Mouse (Mus musculus): ENCODE results near the gene Dnal1.
A peak's percentile ranks its signal among the peaks of the same experiment; 100 is the strongest.

Dnal1 gene

GRCm38 (mm10) chr12:84185547-84185946 is 71.4 kb downstream of the Dnal1 start:
- no peak for DNase-seq (ENCODE audit: low spot score in 2 of 2)

- DNase-seq (ENCODE audit: low spot score in 2 of 2), result no peak
Observed at GRCm38 (mm10) chr12:84186536-84186935, 72.4 kb downstream of the Dnal1 start.

DNA sequence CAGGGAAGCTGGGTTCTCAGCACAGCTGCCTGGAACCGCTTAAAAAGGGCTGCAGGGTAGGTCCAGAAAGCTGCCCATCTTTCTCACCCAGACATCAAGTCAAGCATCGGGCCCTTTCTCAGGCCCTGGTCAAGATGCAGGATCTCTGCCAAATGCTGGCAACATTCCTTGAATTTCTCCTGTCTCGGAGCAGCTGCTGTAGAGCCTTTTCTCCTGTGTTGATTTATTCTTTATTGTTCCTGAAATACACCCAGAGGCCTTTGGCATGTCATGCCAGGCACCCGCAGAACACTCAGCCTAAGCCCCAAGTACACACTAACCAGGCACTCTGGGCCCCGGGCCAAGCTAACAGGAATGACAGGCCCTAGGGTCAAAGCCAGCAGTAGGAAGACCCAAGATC is 72.8 kb downstream of the Dnal1 start:
- no peak for DNase-seq (ENCODE audit: low spot score in 2 of 2)

- DNase-seq (ENCODE audit: low spot score in 2 of 2), result peak; percentile 76 to 77
Observed at GRCm38 (mm10) chr12:84187752-84188601, 73.8 kb downstream of the Dnal1 start.

- DNase-seq (ENCODE audit: low spot score in 2 of 2), result no peak
Observed at GRCm38 (mm10) chr12:84188881-84189444, 74.8 kb downstream of the Dnal1 start.

DNA sequence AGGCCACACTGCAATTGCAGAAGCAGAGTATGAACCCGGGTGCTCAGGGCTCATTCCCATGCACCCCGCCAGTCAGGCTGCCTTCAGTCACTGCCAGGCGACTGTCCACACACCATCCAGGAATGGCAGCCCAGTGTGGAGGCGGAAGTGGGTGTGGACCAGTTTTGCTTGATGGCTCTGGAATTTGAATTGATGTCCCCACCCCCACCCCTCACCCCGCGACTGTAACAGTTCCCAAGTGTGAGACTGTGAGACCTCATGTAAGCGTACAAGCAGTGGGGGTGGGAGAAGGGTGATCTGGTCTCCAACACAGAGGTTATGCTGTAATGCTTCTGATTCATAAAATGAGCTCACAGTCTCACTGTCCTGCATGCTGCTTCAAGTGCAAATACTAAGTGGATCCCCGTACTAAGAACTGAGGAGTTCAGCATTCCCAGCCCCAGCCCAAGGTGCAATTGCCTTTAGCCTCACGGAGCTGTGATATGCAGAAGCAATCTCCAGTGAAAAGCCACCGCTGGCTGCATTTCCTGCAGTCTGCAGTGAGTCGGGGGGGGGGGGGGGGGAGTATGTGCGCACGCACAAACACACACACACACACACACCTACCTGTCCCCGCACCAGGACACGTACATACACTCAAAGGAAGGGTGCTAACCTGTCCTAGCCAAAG is 76.1 kb downstream of the Dnal1 start:
- DNase-seq (ENCODE audit: low spot score in 2 of 2), result no peak

- no peak for DNase-seq (ENCODE audit: low spot score in 2 of 2)
Observed at GRCm38 (mm10) chr12:84191190-84191589, 77.0 kb downstream of the Dnal1 start.

- no peak for DNase-seq (ENCODE audit: low spot score in 2 of 2)
Observed at GRCm38 (mm10) chr12:84191770-84192169, 77.6 kb downstream of the Dnal1 start.

- peak; percentile 41 to 59 for DNase-seq (ENCODE audit: low spot score in 2 of 2)
Observed at GRCm38 (mm10) chr12:84192280-84192679, 78.1 kb downstream of the Dnal1 start.

- peak; percentile 64 to 74 for DNase-seq (ENCODE audit: low spot score in 2 of 2)
Observed at GRCm38 (mm10) chr12:84192741-84193641, 78.8 kb downstream of the Dnal1 start.

DNA sequence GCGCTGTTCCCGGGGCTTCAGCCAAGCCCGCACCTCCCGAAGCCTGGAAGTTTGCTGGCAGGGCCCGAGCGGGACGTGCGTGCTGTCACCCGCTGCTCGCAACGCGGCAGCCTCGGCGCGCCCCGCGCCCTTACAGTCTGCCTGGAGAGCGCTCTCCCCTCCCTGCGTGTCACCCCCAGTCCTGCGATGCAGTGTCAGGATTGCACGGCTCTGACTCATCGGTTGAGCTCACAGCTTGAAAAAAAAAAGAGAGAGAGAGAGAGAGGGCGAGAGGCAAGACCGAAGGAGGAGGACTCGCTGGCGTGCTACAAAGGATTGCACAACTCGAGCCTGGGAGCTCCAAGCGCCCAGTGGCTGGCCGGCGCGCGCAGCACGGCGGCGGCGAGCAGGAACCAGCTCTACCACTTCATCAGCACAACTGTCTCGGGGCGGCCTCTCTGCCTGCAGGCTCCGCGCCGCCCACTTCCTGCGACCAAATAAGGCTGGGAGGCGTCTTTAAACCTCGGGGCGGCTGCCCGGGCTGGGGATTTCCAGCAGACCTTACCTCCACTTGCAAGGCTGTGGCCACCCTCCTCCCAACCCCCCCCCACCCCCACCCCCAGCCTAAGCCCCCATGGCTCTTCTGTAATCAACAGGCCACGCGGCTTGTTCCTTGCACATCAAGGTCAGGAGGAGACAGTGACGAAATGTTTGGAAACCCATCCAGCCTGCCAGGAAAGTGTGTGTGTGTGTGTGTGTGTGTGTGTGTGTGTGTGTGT is 79.7 kb downstream of the Dnal1 start:
- peak; percentile 97 to 98 for DNase-seq (ENCODE audit: low spot score in 2 of 2)

GRCm38 (mm10) chr12:84194400-84195109 is 80.4 kb downstream of the Dnal1 start:
- DNase-seq (ENCODE audit: low spot score in 2 of 2), result no peak

- DNase-seq (ENCODE audit: low spot score in 2 of 2), result no peak
Observed at GRCm38 (mm10) chr12:84195195-84195594, 81.0 kb downstream of the Dnal1 start.
